Mouse (Mus musculus): Measurements from ENCODE around the gene Gps2. TPM values are rescaled to one million over a fixed set of nuclear protein-coding genes. Genes with fewer than 3 reads are reported as not detected.

Gps2 gene
- polyA plus RNA-seq, 1 experiment from 2014 or later, result 62.4 TPM

GRCm38 (mm10) chr11:69917379-69917948 is 3.8 kb downstream of the Gps2 start:
- 88% methylated on average over 8 of the region's 8 CpGs for WGBS
- Histone ChIP-seq H3K27ac (replicated peaks; ENCODE audit: low read depth, low read length) (no peak overlapping the region), H3K27me3 (ENCODE audit: control insufficient read depth, insufficient read depth, low read length) (no peaks in the 10 kb centered on the region), H3K9me3 (ENCODE audit: control insufficient read depth, low read length) (no peaks in the 10 kb centered on the region), H3K4me2 (ENCODE audit: low read length) (no peak overlapping the region), H3K36me3 (ENCODE audit: control insufficient read depth, insufficient read depth, low read length) (peaks cover 54% of the 10 kb centered on the region), H3K4me3 (replicated peaks; ENCODE audit: low read depth, low read length) (no peak overlapping the region), H3K4me1 (ENCODE audit: control insufficient read depth, insufficient read depth, low read length) (peaks cover 24% of the 10 kb centered on the region), H3K9ac (replicated peaks; ENCODE audit: low read length) (no peak overlapping the region)
- DNase-seq (no peak), ATAC-seq (ENCODE audit: low FRiP score, low TSS enrichment) (no peak)

- Histone ChIP-seq H3K4me1 (ENCODE audit: control insufficient read depth, insufficient read depth, low read length) (peaks cover 26% of the 10 kb centered on the region), H3K36me3 (ENCODE audit: control insufficient read depth, insufficient read depth, low read length) (peaks cover 48% of the 10 kb centered on the region), H3K9me3 (ENCODE audit: control insufficient read depth, low read length) (no peaks in the 10 kb centered on the region), H3K4me2 (ENCODE audit: low read length) (no peak overlapping the region), H3K27ac (replicated peaks; ENCODE audit: low read depth, low read length) (no peak overlapping the region), H3K4me3 (replicated peaks; ENCODE audit: low read depth, low read length) (no peak overlapping the region), H3K9ac (replicated peaks; ENCODE audit: low read length) (no peak overlapping the region), H3K27me3 (ENCODE audit: control insufficient read depth, insufficient read depth, low read length) (no peaks in the 10 kb centered on the region)
- DNase-seq, result no peak
- ATAC-seq (ENCODE audit: low FRiP score, low TSS enrichment), result no peak
- WGBS, result 89% methylated on average over 5 of the region's 5 CpGs
Measured at GRCm38 (mm10) chr11:69918118-69918517, 4.4 kb downstream of the Gps2 start.

GRCm38 (mm10) chr11:69919053-69919452 is 5.4 kb downstream of the Gps2 start:
- DNase-seq, result no peak
- Histone ChIP-seq H3K27me3 (ENCODE audit: control insufficient read depth, insufficient read depth, low read length) (no peaks in the 10 kb centered on the region), H3K4me3 (replicated peaks; ENCODE audit: low read depth, low read length) (no peak overlapping the region), H3K4me1 (ENCODE audit: control insufficient read depth, insufficient read depth, low read length) (peaks cover 21% of the 10 kb centered on the region), H3K27ac (replicated peaks; ENCODE audit: low read depth, low read length) (no peak overlapping the region), H3K9ac (replicated peaks; ENCODE audit: low read length) (0 out of 2 replicates have a peak overlapping the region, but pooled peaks have one; percentile 86), H3K36me3 (ENCODE audit: control insufficient read depth, insufficient read depth, low read length) (peaks cover 42% of the 10 kb centered on the region), H3K9me3 (ENCODE audit: control insufficient read depth, low read length) (no peaks in the 10 kb centered on the region), H3K4me2 (ENCODE audit: low read length) (peak overlapping the region; percentile 99)
- WGBS, result 86% methylated on average over 9 of the region's 9 CpGs
- no peak for ATAC-seq (ENCODE audit: low FRiP score, low TSS enrichment)

- H3K4me2 ChIP-seq (ENCODE audit: low read length), result peak overlapping the region; percentile 99
- H3K36me3 ChIP-seq (ENCODE audit: control insufficient read depth, insufficient read depth, low read length), result peaks cover 42% of the 10 kb centered on the region
- no peaks in the 10 kb centered on the region for H3K27me3 ChIP-seq (ENCODE audit: control insufficient read depth, insufficient read depth, low read length)
- peak overlapping the region; percentile 94; the same call in 1 of the 2 replicates for H3K27ac ChIP-seq (replicated peaks; ENCODE audit: low read depth, low read length)
- WGBS, result 3% methylated on average over 17 of the region's 17 CpGs
- no peak for ATAC-seq (ENCODE audit: low FRiP score, low TSS enrichment)
- peak overlapping the region; percentile 91 for H3K4me3 ChIP-seq (replicated peaks; ENCODE audit: low read depth, low read length)
- peak overlapping the region; percentile 86 for H3K9ac ChIP-seq (replicated peaks; ENCODE audit: low read length)
- DNase-seq, result peak; percentile 68
- H3K4me1 ChIP-seq (ENCODE audit: control insufficient read depth, insufficient read depth, low read length), result peaks cover 16% of the 10 kb centered on the region
- no peaks in the 10 kb centered on the region for H3K9me3 ChIP-seq (ENCODE audit: control insufficient read depth, low read length)
Measured at GRCm38 (mm10) chr11:69919661-69920265, 6.1 kb downstream of the Gps2 start.

- Histone ChIP-seq H3K27me3 (ENCODE audit: control insufficient read depth, insufficient read depth, low read length) (no peaks in the 10 kb centered on the region), H3K27ac (replicated peaks; ENCODE audit: low read depth, low read length) (peak overlapping the region; percentile 94), H3K9ac (replicated peaks; ENCODE audit: low read length) (peak overlapping the region; percentile 86), H3K36me3 (ENCODE audit: control insufficient read depth, insufficient read depth, low read length) (peaks cover 36% of the 10 kb centered on the region), H3K9me3 (ENCODE audit: control insufficient read depth, low read length) (no peaks in the 10 kb centered on the region), H3K4me1 (ENCODE audit: control insufficient read depth, insufficient read depth, low read length) (peaks cover 9% of the 10 kb centered on the region), H3K4me2 (ENCODE audit: low read length) (peak overlapping the region; percentile 99), H3K4me3 (replicated peaks; ENCODE audit: low read depth, low read length) (peak overlapping the region; percentile 91)
- under 1% methylated on average over 64 of the region's 65 CpGs for WGBS
- DNase-seq (peak; percentile 53), ATAC-seq (ENCODE audit: low FRiP score, low TSS enrichment) (peak; percentile 41)
Measured at GRCm38 (mm10) chr11:69920266-69921031, 6.8 kb downstream of the Gps2 start.

- Histone ChIP-seq H3K9ac (replicated peaks; ENCODE audit: low read length) (peak within 1 kb of the TSS; percentile 86), H3K36me3 (ENCODE audit: control insufficient read depth, insufficient read depth, low read length) (peaks cover 27% of the 10 kb centered on the region)
- WGBS, result under 1% methylated on average over 78 of the region's 78 CpGs
Measured at GRCm38 (mm10) chr11:69921114-69922011, 7.7 kb downstream of the Gps2 start, which contains the start of gene Eif5a. TSS of gene Eif5a (minus strand) at chr11:69921958.

GRCm38 (mm10) chr11:69922012-69922756 is 8.5 kb downstream of the Gps2 start:
- H3K9me3 ChIP-seq (ENCODE audit: control insufficient read depth, low read length), result no peaks in the 10 kb centered on the region
- H3K4me2 ChIP-seq (ENCODE audit: low read length), result peak overlapping the region; percentile 64
- H3K27ac ChIP-seq (replicated peaks; ENCODE audit: low read depth, low read length), result peak overlapping the region; percentile 87
- H3K4me1 ChIP-seq (ENCODE audit: control insufficient read depth, insufficient read depth, low read length), result peaks cover 9% of the 10 kb centered on the region
- peaks cover 19% of the 10 kb centered on the region for H3K36me3 ChIP-seq (ENCODE audit: control insufficient read depth, insufficient read depth, low read length)
- 2% methylated on average over 12 of the region's 12 CpGs for WGBS
- H3K9ac ChIP-seq (replicated peaks; ENCODE audit: low read length), result peak overlapping the region; percentile 52
- DNase-seq (no peak), ATAC-seq (ENCODE audit: low FRiP score, low TSS enrichment) (no peak)
- peak overlapping the region; percentile 91 for H3K4me3 ChIP-seq (replicated peaks; ENCODE audit: low read depth, low read length)
- H3K27me3 ChIP-seq (ENCODE audit: control insufficient read depth, insufficient read depth, low read length), result no peaks in the 10 kb centered on the region

More at GRCm38 (mm10) chr11:69921114-69922011, 7.7 kb downstream of the Gps2 start, which contains the start of gene Eif5a:
- ATAC-seq (ENCODE audit: low FRiP score, low TSS enrichment) (peak; percentile 97), DNase-seq (peak; percentile 100)
- H3K9me3 ChIP-seq (ENCODE audit: control insufficient read depth, low read length), result no peaks in the 10 kb centered on the region
- peaks cover 9% of the 10 kb centered on the region for H3K4me1 ChIP-seq (ENCODE audit: control insufficient read depth, insufficient read depth, low read length)
- peak within 1 kb of the TSS; percentile 99 for H3K4me2 ChIP-seq (ENCODE audit: low read length)
- H3K27ac ChIP-seq (replicated peaks; ENCODE audit: low read depth, low read length), result peak within 1 kb of the TSS; percentile 94
- H3K4me3 ChIP-seq (replicated peaks; ENCODE audit: low read depth, low read length), result peak within 1 kb of the TSS; percentile 91
- H3K27me3 ChIP-seq (ENCODE audit: control insufficient read depth, insufficient read depth, low read length), result no peaks in the 10 kb centered on the region

Data from midbrain, embryonic 14.5 days (tissue).